In genomic region chr14:41013143-41013542, GRCm38 (mm10) we compare ENCODE assay signal across 8 mouse cellular contexts. TPM values are rescaled to one million over a fixed set of nuclear protein-coding genes. Genes with fewer than 3 reads are reported as not detected.
A peak's percentile ranks its signal among the peaks of the same experiment; 100 is the strongest.
DNase-seq lines count a peak whose midpoint lies in the region; ATAC-seq lines count a peak whose summit lies in the region.

No protein-coding gene starts in this region.

- no peaks in the 10 kb centered on the region for H3K9me3 ChIP-seq in forebrain, embryonic 13.5 days (replicated peaks)
- H3K9me3 ChIP-seq in liver, embryonic 12.5 days (replicated peaks): no peaks in the 10 kb centered on the region

- no peak overlapping the region for H3K27ac ChIP-seq in forebrain, embryonic 13.5 days
- H3K27ac ChIP-seq in liver, embryonic 12.5 days: peak overlapping the region; percentile 83

- H3K9ac ChIP-seq in forebrain, embryonic 13.5 days: peak overlapping the region; percentile 80
- H3K9ac ChIP-seq in liver, embryonic 12.5 days: peak overlapping the region; percentile 89

- peaks cover 15% of the 10 kb centered on the region for H3K4me1 ChIP-seq in forebrain, embryonic 13.5 days
- peaks cover 81% of the 10 kb centered on the region for H3K4me1 ChIP-seq in liver, embryonic 12.5 days

- peak; percentile 1; the same call in 1 of the 2 replicates for ATAC-seq in forebrain, embryonic 13.5 days
- peak; percentile 7; the same call in 1 of the 2 replicates for ATAC-seq in liver, embryonic 12.5 days

- peak overlapping the region; percentile 61 for H3K4me3 ChIP-seq in forebrain, embryonic 13.5 days
- H3K4me3 ChIP-seq in liver, embryonic 12.5 days: peak overlapping the region; percentile 69

- peak; percentile 26 for DNase-seq in cerebellum, adult 9-10 months
- no peak for DNase-seq in cerebellum, adult 8-10 months
- peak; percentile 17 for DNase-seq in A20 (ENCODE audit: low read depth, low spot score)
- no peak for DNase-seq in adrenal gland, postnatal 4 days (ENCODE audit: low spot score in 2 of 2)
- no peak for DNase-seq in layer of hippocampus, postnatal 36 days
- no peak for DNase-seq in kidney, adult 11 months

- 18% methylated on average over 9 of the region's 9 CpGs for WGBS in forebrain, embryonic 13.5 days
- WGBS in liver, embryonic 12.5 days (ENCODE audit: insufficient replicate concordance): 10% methylated on average over 9 of the region's 9 CpGs

- peak overlapping the region; percentile 74 for H3K4me2 ChIP-seq in forebrain, embryonic 13.5 days
- H3K4me2 ChIP-seq in liver, embryonic 12.5 days: peak overlapping the region; percentile 92

- H3K36me3 ChIP-seq in forebrain, embryonic 13.5 days (ENCODE audit: poor library complexity, severe bottlenecking): no peaks in the 10 kb centered on the region
- H3K36me3 ChIP-seq in liver, embryonic 12.5 days: no peaks in the 10 kb centered on the region

- H3K27me3 ChIP-seq in forebrain, embryonic 13.5 days: 0 out of 2 replicates have a peak, but pooled peaks cover 5% of the 10 kb centered on the region
- peaks cover 13% of the 10 kb centered on the region for H3K27me3 ChIP-seq in liver, embryonic 12.5 days (replicated peaks)

RNA-seq across cellular contexts. Expression of gene Fam213a, which starts 0.4 kb away (rescaled TPM):
- 49.7 and 57.8 TPM in 2 replicates for polyA plus RNA-seq in forebrain, embryonic 13.5 days (2015; fragmentation: Nextera tagmentation; extraction: Ambion mirVana)
- polyA plus RNA-seq in liver, embryonic 12.5 days (2016; fragmentation: Nextera tagmentation; extraction: Ambion mirVana): 77.7 and 79.0 TPM in 2 replicates
- 10 to 100 TPM; 75.5 to 79.0 TPM for total RNA-seq in adrenal gland, postnatal 4 days (2021)
- total RNA-seq in layer of hippocampus, postnatal 36 days (2021): 100 to 1,000 TPM; 150 to 165 TPM

RNA-seq across cellular contexts. Expression of gene Tspan14, which starts 46.5 kb away (rescaled TPM):
- 84.1 and 88.2 TPM in 2 replicates for polyA plus RNA-seq in forebrain, embryonic 13.5 days (2015; fragmentation: Nextera tagmentation; extraction: Ambion mirVana)
- 44.5 and 44.6 TPM in 2 replicates for polyA plus RNA-seq in liver, embryonic 12.5 days (2016; fragmentation: Nextera tagmentation; extraction: Ambion mirVana)
- total RNA-seq in adrenal gland, postnatal 4 days (2021): 10 to 100 TPM; 54.0 to 57.9 TPM
- total RNA-seq in layer of hippocampus, postnatal 36 days (2021): 10 to 100 TPM; 31.4 to 32.6 TPM

RNA-seq across cellular contexts. Expression of gene Dydc2, which starts 55.9 kb away (rescaled TPM):
- 0.21 and 0.44 TPM in 2 replicates for polyA plus RNA-seq in forebrain, embryonic 13.5 days (2015; fragmentation: Nextera tagmentation; extraction: Ambion mirVana)
- not detected in 2 replicates for polyA plus RNA-seq in liver, embryonic 12.5 days (2016; fragmentation: Nextera tagmentation; extraction: Ambion mirVana)
- total RNA-seq in adrenal gland, postnatal 4 days (2021): under 1 TPM; 0.65 to 0.76 TPM
- total RNA-seq in layer of hippocampus, postnatal 36 days (2021): 1 to 10 TPM in 1 of 2 experiments, under 1 TPM in 1; 0.81 to 1.5 TPM

RNA-seq across cellular contexts. Expression of gene Dydc1, which starts 59.6 kb away (rescaled TPM):
- 0.28 TPM in 1 of 2 replicates, not detected in the other for polyA plus RNA-seq in forebrain, embryonic 13.5 days (2015; fragmentation: Nextera tagmentation; extraction: Ambion mirVana)
- polyA plus RNA-seq in liver, embryonic 12.5 days (2016; fragmentation: Nextera tagmentation; extraction: Ambion mirVana): not detected in 2 replicates
- total RNA-seq in adrenal gland, postnatal 4 days (2021): under 1 TPM in 1 of 2 experiments, not detected in 1; 0.31 TPM
- not detected for total RNA-seq in layer of hippocampus, postnatal 36 days (2021)

Comparison
In these comparisons a context has a peak if more than half of its experiments do, and no peak if none do; other contexts are left out.
1. DNase-seq: peak in cerebellum, adult 9-10 months (single experiment) and A20 (single experiment); none in cerebellum, adult 8-10 months (single experiment), adrenal gland, postnatal 4 days (0 of 2), layer of hippocampus, postnatal 36 days (0 of 2) and kidney, adult 11 months (single experiment).